Mouse (Mus musculus) regulatory T cell (primary cell): ENCODE measurements around the gene Olfr561.

ENCODE experiments used
- in situ Hi-C: fragments of 300-600 bp; cut with MboI, MseI; formaldehyde crosslinking; loops from one replicate; pipeline ENCODE4 v1.15.1; 2025; ENCODE audit warnings: high pct_unique_total_duplicates

Olfr561 gene

GRCm38 (mm10) chr7:102770921-102771320 is at the start of gene Olfr561:
Olfr561 (plus strand) TSS chr7:102771221.
- in situ Hi-C loops = no loop called here

DNA sequence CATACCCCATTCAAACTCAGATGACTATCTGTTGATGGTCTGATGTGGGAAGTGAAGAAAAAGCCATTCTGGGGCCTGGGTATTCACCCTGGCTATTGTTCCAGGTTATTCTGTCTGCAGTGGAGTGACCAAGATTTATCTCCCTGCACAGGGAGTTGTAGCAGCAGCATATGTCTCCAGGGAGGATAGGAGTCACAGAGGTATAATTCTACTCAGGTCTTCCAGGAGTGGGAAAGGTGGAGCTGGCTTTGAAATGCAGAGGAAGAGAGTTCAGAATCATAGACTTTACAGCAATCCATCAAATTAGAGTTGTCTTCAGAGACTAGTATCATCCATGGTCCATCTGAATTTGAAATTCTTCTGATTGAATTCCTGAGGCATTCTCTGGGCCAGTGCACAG is 43.6 kb upstream of the Olfr561 start, which contains the start of gene Olfr559:
Gene Olfr559 (minus strand): TSS at position 101 of the 400 bp plus-strand sequence.
- in situ Hi-C loops = no loop called here

DNA sequence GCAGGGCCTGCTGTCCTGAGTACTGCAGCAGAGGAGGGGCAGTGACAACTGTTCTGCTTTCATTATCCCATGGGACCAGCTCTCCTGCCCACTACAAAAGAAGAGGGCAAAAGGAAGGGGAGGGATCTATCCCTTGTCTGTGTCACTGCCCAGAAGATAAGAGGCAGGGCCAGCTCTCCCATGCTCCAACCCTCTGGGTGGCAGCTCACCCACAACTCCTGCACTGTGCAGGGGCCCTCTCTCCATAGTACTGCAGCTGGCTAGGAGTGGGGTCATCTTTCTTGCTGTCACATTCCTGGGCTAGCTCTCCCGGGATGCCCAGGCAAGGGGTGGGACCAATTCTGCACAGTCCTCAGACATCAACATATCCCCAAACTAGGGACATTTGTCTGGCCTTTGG is 37.2 kb upstream of the Olfr561 start:
- in situ Hi-C loops = no loop called here

DNA sequence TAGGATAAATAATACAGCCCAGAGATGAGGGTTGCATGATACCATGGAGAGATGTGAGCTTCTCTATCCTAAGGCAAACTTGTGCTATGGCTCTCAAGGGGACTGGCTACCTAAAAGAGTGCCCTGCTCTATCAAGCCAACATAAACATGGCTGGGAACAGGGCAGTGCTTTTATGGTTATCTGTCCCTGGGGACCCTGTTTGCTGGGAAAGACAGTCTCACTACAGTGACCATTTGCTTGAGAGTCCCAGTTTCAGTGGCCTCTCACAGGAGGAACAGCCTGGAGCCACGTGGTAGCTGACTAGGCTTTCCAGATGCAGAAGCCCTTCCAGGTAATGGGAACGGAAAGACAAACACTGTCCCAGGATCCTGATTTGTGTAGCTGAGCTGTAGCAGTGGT is 33.3 kb upstream of the Olfr561 start:
- in situ Hi-C loops = no loop called here

DNA sequence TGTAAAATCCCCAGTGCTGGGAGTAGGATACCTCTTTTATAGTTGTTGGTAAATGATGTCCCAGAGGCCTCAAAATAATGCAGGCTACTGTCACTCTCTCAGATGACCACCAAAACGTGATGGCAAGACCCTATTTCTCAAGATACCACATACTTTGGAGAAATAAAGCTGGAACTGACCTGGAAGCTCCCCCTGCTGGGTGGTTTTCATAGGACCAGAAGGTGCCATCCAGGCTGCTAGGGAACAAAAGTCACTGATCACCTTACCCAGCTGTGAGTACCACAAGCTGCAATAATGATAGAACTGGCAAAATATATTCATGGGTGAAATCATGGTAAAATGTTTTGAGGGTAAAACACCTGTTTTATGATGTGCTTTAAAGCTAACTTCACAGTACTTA is 18.9 kb upstream of the Olfr561 start:
- in situ Hi-C loops = loop anchor here (10.0 kb wide), 1 partner anchor 237 kb away; no protein-coding TSS in a partner anchor

DNA sequence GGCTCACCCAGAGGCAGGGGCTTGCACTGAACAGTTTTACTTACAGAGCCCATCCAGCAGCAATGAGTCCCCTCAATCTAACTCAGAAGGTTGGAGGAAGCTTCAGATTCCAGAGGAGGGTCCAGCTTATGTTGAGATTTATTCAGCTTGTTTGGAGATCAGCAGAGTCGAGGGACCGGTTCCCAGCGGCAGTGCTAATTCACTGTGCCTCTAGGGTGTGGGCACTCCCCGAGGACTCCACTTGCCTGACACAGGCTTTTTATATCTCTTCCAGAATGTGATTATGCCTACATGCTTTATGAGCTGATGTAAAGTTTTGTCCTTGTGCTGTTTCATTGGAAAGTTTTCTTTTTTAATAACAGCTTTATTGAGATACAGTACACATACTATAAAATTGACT is 11.8 kb upstream of the Olfr561 start, which contains the start of the genes Olfr560 and Olfr78:
Gene Olfr560 (minus strand): TSS at position 101 of the 400 bp plus-strand sequence.
Gene Olfr78 (minus strand): TSS at position 206 of the 400 bp plus-strand sequence.
- in situ Hi-C loops = loop anchor here (10.0 kb wide), 1 partner anchor 244 kb away; no protein-coding TSS in a partner anchor

GRCm38 (mm10) chr7:102803180-102803579 is 32.2 kb downstream of the Olfr561 start, which contains the start of gene Olfr564:
Olfr564 (plus strand) TSS chr7:102803480.
- in situ Hi-C loops = no loop called here
